Mouse (Mus musculus): ENCODE measurements at regions not wholly inside any gene's neighbourhood (a gene's known extent, or its start where the extent isn't known, plus 50 kb on each side); places are given as distances from the start of the nearest gene placed in this dataset.

- DNase-seq (ENCODE audit: low spot score in 2 of 2) = no peak
These were observed 719.7 kb downstream of the Ttll7 start for GRCm38 (mm10) chr3:147571850-147572249.

GRCm38 (mm10) chr3:147545329-147546006, 693.3 kb downstream of the Ttll7 start:
- no peak for DNase-seq (ENCODE audit: low spot score in 2 of 2)

- DNase-seq (ENCODE audit: low spot score in 2 of 2) = no peak
These were observed 690.1 kb downstream of the Ttll7 start for GRCm38 (mm10) chr3:147542285-147542684.

- DNase-seq (ENCODE audit: low spot score in 2 of 2) = no peak
These were observed 685.4 kb downstream of the Ttll7 start for GRCm38 (mm10) chr3:147537584-147537983.

- no peak for DNase-seq (ENCODE audit: low spot score in 2 of 2)
These were observed 680.0 kb downstream of the Ttll7 start for GRCm38 (mm10) chr3:147532196-147532595.

- DNase-seq (ENCODE audit: low spot score in 2 of 2) = no peak
These were observed 679.5 kb downstream of the Ttll7 start for GRCm38 (mm10) chr3:147531608-147532180.

Measured in heart, adult 9 months (tissue).